Mouse (Mus musculus) c-Kit-positive CD71-positive TER-119-positive erythroid progenitor cells, embryonic 14.5 days (primary cell): Measurements from ENCODE around the gene Rbm3.

ENCODE experiments used
- DNase-seq: peaks from one replicate; pipeline ENCODE4 v3.0.0-alpha.2; 2013; ENCODE audit warnings: low spot score

The Rbm3 gene

DNA sequence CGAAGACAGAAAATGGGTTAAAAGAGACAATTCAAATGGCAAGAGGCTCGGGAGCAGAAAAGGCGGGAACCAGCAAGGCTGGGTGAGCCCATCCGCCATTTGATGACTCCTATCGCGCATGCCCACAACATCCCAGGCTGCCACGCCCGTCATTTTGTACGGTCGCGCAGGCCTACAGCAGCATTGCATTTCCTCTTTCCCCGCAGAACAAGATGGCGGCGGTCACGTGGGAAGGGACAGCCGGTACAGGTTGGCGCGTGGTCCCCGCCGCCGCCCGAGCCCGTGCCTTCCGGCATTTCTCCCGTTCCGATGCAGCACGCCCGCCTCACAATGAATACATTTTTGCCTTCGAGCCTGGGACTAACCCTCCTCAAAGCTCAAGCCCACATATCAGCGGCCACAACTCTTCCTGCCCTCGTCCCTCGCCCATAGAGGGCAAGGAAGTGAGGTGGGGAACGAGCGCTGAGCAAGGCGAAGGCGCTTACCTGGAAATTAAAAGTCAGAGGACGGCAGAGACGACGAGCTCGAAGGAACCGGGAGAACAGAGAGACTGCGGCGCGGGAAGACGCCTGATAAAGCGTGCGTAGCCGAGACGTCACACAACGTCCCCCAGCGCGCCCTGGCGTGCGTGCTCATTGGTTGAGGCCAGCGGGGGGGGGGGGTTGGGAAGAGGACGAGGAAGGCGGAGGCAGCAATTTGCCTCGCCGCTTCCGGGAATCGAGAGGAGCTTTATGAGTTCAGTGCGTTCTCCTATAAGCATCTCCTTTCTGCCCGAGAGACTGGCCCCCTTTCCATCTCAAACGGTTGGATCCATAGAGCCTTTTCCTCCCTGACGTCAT lies at the start of gene Rbm3:
Gene Rbm3 (minus strand): TSS at position 728 of the 839 bp plus-strand sequence.
- DNase-seq = peak; percentile 80

DNA sequence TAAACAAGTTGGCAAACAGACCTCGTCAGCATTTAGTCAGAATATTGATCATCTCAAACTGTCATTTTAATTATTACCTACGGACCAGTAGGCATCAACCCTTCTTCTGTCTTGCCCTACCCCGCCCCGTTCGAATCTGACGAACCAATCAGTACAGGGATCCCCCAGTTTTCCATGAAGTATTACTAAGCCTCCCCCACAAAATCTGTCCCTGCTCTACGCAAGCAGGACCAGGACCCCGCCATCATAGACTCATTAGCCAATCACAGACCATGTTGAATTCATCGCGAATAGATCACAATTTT lies 47.7 kb upstream of the Rbm3 start, which contains the start of gene Ebp:
Gene Ebp (minus strand): TSS at position 94 of the 305 bp plus-strand sequence.
- no peak for DNase-seq

DNA sequence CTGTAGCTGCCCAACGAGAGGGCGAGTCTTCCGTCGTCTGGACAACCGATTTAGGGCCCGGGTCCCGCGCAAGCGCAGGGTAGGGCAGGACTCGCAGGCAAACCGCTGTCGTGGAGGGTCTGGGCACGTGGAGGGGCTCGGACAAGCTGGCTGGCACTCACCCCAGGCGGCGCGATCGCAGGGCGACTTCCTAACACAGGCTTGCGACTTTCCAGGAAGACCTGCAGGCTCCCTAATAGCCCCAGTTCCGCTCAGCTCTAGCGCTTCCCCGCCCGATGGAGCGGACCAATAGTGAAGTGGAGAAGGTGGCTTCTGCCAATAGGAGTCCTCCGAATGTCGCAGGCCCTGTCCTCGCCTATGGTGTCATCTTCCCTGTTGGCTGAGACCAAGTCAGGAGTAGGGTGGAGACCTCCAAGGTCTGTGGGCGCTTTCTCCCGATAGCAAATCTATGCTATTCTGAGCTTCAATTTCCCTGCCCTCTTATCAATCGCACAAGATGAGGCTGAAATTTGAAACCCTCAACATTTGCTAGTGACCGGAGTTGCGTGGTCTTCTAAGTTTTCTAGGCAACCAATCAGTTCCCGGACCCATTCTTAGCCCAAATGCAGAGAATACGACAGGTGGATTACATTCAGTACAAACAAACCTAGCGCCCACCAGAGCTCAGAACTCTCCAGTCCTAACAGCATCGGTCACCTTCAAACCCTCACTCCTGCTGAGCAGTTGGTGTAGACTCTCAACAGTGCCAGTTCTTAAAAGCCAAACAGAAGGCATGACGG lies 47.1 kb upstream of the Rbm3 start:
- DNase-seq = peak; percentile 77

DNA sequence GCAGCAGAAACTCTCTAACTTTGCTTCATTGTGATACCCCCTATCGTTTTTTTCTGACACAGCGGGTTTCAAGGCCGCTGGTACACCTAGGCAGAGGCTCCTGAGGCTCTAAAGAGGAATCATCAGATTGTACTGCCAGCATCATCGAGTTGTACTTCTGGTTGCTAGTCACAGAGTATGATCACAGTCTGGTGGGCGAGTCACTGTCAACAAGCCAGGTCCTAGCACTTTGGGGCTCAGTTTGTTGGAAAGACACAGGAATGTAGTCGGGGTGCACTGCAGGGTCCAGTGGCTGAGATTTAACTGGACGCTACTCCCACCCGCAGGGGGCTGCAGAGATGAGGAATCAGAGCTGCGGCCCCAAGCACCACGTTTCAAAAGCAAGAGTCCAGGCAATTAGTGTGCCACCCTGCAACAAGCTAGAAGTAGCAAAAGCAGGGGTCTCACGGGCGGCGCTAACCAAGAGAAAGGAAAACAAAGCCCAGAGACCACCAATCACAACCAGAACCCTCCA lies 46.5 kb upstream of the Rbm3 start:
- DNase-seq = no peak

DNA sequence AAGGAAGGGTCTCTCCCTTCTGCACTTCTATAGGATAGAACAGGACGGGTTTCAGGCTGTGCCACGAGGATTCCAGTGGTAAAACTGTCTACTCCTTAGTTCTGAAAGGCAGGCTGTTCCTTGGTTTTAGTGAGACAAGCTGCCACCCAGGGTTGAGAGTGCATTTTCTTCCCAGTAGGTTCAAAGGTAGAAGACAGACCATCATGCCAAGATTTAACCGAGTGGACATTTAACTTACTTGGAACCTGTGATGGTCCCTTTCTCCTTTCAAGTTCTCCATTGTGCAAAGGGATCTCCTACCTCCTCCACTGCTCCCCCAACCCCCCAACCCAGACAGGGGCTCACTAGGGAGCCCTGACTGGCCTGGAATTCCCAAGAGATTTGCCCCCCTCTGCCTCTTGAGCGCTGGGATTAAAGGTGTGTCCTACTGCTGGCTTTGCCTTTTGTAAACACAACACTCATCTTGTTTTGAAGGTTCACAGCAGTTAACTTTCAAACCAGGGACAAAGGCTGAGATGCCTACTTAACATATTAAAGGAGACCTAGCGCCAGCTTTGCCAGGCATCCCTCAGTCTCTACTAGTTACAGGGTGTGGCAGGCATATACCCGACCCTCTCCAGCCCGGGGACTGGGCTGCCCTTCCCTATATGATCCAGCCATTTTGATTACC lies 37.3 kb upstream of the Rbm3 start:
- no peak for DNase-seq

DNA sequence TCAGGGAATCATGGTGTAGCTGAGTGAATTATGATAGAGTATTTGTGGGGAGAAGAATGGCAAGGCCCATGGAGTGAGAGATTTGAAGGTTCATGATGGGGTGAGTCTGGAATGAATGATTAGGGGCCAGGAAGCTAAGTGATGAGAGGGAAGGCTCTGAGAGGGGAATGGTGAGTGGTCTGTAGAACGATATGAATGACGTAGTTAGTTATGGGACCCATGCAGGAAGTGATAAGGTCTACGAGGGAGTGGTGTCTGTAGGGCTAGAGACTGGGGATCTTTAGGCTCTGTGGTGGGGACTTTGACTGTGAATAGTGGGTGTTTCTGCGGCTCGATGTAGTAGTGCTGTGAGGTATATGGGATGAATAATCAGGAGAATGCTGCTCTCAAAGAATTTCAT lies 34.0 kb upstream of the Rbm3 start:
- no peak for DNase-seq

DNA sequence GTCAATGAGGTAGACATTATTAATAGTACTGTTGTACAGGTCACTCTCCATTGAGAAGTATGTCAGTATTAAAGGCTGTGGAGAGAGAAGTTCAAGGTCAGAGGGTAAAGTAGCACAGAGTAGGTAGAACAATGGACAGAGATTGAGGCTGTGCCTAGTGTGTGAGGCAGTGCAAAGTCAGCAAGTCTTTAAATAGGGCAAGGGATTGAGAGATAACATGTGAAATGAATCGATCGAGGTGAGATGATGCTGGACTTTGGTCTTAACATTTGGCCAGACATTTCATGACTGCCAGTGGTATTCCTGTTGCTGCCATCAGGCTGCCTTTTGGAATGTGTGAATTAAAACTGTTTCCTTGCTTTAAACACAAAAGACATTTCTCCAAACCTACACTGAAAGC lies 33.2 kb upstream of the Rbm3 start:
- DNase-seq = no peak

DNA sequence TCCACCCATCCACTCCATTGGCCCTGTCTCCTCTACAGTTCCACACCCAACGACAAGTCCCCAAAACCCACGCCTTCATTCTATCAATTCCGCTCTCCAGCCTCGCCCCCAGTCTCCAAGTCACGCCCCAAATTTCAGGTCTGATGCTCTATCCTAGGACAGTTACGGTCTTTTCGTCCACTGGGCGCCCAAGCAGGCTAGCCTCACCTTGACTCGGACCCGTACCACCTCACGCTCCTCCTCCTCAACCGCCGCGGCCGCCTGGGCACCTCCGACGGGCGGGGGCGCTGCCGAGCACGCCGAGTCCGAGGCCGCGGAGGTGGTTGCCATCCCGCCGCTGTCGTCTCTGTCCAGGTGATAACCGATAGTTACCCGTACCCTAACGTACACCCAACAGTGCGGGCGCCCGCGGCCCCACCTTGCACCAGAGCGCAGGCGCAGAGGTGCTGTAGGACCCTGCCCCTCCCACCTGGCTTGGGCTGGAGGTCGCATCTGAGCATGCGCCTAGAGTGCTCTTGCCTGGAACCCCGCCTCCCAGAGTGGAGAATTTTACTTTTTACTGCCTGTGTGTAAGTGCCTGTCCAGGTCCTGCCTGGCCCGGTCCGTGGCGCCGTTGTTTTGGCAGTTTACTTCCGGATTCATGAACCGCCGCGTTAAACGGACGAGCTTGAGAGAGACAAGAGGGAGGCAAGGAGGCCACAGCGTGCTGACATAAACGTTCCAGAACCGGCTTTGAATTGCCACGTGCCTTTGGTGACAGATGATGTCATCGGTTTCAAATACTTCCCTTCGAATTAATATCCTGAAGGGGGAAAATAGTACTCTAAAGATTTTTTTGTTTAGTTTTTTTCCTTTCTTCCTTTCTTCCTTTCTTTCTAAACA lies 30.1 kb upstream of the Rbm3 start, which contains the start of gene Tbc1d25:
Gene Tbc1d25 (minus strand): TSS at position 678 of the 882 bp plus-strand sequence.
- peak; percentile 83 for DNase-seq

DNA sequence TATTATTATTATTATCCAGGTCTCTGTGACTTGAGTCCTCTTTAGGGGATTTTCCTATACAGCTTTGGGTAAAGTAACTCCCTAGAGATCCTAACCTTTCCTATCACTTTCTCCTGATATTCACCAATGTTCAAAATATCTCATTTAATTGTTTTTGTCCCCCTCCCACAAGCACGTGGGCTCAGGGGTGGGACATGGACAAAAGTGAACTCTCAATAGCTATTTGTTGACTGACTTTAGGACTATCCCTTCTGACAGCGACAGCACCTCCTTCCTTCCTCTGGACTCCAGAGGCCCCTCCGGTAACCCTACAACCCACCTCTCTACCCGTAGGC lies 29.5 kb upstream of the Rbm3 start:
- DNase-seq = no peak

DNA sequence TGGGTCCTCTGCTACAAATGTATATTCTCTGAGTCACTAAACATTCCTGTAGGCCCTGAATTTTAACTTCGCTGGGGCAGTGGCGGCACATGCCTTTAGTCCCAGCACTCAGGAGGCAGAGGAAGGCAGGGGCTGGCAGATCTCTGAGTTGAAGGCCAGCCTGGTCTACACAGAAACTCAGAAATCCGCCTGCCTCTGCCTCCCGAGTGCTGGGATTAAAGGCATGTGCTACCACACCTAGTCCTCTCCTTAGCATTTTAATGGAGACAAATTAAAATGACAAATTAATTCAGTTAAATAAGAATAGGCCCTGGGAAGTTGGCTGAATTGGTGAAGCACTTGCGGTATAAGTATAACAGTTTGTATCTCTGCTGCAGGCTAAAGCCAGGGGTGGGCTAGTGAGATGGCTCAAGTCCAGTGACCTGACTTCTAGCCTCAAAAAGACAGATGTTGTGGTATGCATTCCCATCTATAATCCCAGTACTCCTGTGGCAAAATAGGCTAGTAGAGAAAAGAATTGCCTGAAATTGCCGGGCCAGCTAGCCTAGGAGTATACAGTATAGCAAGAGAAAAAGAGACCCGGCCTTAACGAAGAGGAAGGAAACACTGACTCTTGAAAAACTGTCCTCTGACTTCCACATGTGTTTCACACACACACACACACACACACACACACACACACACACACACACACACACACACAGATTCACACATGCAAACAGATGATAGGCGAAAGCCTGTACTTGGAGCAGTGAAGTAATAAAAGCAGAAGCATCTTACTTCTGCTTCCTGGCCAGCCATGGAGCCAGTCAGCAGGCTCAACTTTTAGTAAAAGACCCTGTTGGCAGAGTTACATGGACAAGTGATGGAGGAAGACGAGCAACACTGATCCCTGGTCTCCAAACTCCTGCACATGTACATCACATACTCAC lies 22.3 kb upstream of the Rbm3 start:
- DNase-seq = no peak

DNA sequence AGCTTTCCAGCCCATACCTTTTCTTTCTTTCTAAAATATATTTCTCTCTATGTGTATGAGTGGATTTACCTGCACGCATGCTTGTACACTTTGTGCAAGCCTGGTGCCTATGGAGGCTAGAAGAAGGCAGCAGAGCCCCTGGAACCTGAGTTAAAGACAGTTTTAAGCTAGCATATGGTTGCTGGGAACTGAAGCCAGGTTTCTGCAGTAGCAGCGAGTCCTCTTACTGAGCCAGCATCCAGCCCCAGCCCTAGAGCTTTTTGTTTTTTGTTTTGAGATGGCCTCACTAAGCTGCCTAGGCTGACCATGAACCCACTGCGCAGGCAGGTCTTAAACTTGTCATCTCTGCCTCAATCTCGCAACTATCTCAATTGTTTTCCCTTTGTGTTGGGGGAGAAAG lies 18.8 kb upstream of the Rbm3 start:
- no peak for DNase-seq

DNA sequence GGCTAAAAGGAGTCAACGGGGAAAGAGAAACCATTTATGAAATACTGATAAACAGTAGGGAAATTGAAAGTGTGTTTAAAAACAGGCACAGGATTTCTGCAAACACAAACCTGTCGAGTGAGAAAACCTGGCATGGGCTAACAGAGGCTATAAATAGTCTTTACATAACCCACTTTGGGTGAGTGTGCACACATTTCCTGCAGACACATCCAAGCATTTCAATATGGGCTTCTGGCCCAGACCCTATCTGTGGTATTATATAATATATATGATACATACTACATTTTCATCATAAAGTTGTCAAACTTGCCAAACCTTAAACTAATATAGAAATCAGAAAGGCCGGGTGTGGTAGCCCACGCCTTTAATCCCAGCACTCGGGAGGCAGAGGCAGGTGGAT lies 17.4 kb upstream of the Rbm3 start:
- no peak for DNase-seq

DNA sequence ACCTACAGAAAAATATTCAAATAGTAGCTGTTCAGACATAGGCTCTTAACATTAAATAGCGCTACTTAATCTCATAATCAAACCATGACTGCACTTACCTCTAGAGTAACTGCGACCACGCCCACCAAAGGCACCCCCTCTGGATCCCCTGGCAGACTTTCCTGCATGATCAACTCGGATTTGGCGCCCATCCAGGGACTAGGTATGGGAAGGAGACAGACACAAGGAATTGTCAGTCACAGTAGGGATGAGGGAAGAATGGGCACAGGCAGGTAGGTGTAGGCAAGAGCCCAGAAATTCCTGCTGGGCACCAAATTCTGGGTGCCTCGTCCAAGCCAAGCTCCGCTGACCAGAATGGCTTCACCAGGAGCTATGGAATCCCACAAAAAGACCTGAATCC lies 1.9 kb downstream of the Rbm3 start:
- no peak for DNase-seq

DNA sequence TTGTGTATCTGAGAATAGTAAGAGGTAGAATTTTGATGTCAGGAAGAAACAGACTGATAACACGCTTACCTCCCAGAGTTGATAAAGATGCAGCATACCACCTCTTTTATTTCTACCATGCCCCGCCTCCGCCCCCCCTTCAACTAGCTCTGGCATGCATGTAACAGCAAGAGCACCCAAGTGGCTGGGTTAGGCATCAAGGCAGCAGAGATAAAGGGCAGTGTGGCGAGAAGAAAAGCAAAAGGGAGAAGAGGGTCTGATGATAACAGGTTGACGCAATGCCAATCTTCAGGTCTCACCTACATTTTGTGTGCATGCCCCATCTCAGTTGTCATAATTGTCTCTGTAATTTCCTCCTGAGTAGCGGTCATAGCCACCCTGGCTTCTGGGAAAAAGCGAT lies 2.7 kb downstream of the Rbm3 start:
- DNase-seq = no peak

DNA sequence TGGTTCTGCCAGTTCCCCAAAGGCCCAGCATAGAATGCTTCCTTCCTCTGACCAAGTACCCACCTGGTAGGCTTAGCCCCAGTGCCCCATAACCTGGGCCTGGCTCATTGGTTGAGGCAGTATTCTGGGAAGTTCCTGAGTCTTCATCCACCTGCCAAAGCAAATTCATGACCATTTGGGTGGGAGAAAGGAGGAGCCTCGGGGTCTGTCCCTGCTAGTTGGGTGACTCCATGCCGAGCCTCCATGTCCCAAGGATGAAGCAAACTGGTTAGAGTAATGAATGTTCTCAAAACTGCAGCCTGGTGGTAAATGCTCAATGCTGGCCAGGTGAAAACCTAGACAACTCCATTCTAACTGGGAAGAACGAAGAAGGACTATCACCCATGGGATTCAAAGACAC lies 4.6 kb downstream of the Rbm3 start:
- no peak for DNase-seq

DNA sequence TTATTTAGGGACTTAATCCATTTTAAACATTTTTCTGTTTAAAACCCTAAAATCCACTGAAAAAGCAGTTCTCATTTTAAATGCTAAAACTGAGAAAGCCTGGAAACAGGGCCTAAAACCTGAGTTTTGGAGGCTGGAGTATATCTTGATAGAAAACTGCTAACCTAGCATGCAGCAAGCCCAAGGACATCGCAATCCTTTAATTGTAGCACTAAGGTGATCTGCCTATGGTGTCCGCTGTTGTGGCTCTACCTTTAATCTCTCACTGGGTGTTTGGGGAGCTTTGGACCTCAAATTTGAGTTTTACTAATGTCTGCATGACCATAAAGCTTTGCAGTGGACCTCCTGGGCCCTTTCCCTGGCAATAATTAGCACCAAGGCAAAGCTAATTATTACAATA lies 5.2 kb downstream of the Rbm3 start:
- no peak for DNase-seq

DNA sequence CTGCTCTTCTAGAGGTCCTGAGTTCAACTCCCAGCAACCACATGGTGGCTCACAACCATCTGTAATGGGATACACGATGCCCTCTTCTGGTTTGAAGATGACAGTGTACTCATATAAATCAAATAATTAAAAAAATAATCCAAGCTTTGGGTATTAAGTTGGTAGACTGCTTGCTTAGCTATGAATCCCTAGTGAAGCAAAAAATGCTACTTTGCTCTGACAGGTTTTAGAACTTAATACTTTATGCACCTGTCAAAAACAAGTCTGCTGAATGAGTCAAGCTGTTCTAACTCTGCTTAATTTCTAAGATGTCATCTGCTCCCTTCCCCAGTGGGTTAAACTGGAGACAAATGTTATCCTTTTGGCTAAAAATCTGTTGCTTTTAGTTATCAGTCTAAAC lies 6.2 kb downstream of the Rbm3 start:
- no peak for DNase-seq

DNA sequence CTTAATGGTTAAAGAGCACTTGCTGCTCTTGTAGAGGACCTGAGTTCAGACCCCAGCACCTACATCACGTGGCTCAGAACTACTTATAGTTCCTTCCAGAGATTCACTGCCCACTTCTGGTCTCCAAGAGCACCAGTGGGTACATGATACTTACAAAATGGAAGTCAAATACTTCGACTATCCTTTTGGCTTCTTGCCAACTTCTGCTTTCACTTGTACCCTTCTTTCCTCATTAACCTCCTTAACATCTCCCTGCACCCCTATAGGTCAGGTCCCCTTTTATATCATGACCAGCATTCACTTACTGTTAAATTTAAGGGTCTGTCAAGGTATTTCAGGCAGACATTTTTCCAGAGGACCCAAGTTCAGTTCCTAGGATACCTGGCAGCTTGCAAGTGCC lies 9.8 kb downstream of the Rbm3 start:
- no peak for DNase-seq

DNA sequence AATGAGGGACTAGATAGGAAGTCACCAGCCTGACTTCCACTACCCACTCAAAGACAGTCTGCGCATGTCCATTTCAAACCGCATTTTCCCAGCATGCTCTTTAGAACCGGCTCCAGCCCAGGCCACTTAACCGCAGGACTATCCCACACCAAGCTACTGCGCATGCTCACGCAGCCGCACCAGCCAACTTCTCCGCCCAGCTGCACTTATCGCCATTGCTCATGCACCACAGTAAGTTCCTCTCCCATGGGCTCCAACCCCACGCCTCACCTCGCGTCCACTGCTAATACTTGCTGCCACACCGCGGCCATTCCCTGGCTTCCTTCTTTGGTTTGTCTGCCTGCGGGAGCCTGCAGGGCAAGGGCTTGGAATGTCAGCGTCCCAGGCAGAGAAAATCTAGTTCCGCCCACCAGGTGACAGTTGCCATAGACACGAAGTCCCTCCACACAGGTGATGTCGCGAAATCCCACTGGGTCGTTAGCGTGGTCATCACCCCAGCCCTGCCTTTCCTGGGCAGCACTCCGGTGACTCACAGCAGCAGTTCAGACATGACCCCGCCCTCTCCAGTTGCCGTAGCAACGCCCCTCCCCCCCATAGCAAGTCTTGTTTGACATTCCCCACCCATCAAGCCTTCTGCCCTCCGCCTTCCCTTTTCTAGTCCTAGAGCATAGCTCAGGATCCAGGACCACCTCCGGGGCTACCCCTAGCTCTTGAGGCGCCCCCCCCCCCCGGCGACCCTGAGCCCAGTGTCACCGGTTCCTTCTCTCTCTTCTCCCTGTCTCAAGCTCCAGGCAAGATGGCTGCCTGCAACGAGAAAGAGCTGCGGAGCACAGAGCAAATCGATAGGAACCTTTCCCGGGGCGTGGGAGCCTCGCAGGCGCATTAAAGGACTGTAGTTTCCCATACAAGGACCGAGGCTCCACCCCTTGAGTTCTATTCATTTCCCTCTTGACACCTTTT lies 13.4 kb downstream of the Rbm3 start, which contains the start of gene Wdr13:
Gene Wdr13 (minus strand): TSS at position 876 of the 960 bp plus-strand sequence.
- peak; percentile 87 for DNase-seq
